Mouse (Mus musculus) heart, postnatal 14 days (tissue): Measurements from ENCODE around the gene Ugt1a1. TPM values are rescaled to one million over a fixed set of nuclear protein-coding genes. Genes with fewer than 3 reads are reported as not detected.

ENCODE experiments used
- DNase-seq, 2 experiments: peaks; one replicate each; pipeline ENCODE4 v3.0.0; 2021 to 2022
- intact Hi-C: fragments of 180-260 bp; cut with DNase I; formaldehyde crosslinking; loops from one replicate; pipeline ENCODE4 v1.15.1; 2025
- total RNA-seq, 2 experiments: library from RNA; stranded (reverse); gene quantifications; 2 replicates each; pipeline ENCODE4 v1.2.3; 2021

Ugt1a1 gene
- total RNA-seq, 2 experiments from 2014 or later: not detected

GRCm38 (mm10) chr1:88255466-88255857, 43.7 kb downstream of the Ugt1a1 start:
- no peak for DNase-seq

GRCm38 (mm10) chr1:88255989-88256754, 44.4 kb downstream of the Ugt1a1 start:
- intact Hi-C loops: no loop called here
- no peak for DNase-seq

More at GRCm38 (mm10) chr1:88255466-88255857, 43.7 kb downstream of the Ugt1a1 start:
- intact Hi-C loops: no loop called here

GRCm38 (mm10) chr1:88256886-88257663, 45.3 kb downstream of the Ugt1a1 start:
- no peak for DNase-seq
- intact Hi-C loops: no loop called here

GRCm38 (mm10) chr1:88257681-88258080, 45.9 kb downstream of the Ugt1a1 start:
- intact Hi-C loops: no loop called here
- DNase-seq: no peak

GRCm38 (mm10) chr1:88258361-88258760, 46.6 kb downstream of the Ugt1a1 start:
- DNase-seq: no peak
- intact Hi-C loops: no loop called here

- peak in 1 of 2 experiments; percentile 57 for DNase-seq
- intact Hi-C loops: no loop called here
Measured at GRCm38 (mm10) chr1:88258881-88259642, 47.3 kb downstream of the Ugt1a1 start.

- DNase-seq: no peak
- intact Hi-C loops: no loop called here
Measured at GRCm38 (mm10) chr1:88259643-88260024, 47.9 kb downstream of the Ugt1a1 start.

GRCm38 (mm10) chr1:88260114-88260513, 48.4 kb downstream of the Ugt1a1 start:
- DNase-seq: peak; percentile 54 to 61

GRCm38 (mm10) chr1:88260604-88261377, 49.0 kb downstream of the Ugt1a1 start:
- DNase-seq: no peak
- intact Hi-C loops: no loop called here

More at GRCm38 (mm10) chr1:88260114-88260513, 48.4 kb downstream of the Ugt1a1 start:
- intact Hi-C loops: no loop called here

- DNase-seq: no peak
Measured at GRCm38 (mm10) chr1:88261706-88262105, 49.9 kb downstream of the Ugt1a1 start.

GRCm38 (mm10) chr1:88262255-88262654, 50.5 kb downstream of the Ugt1a1 start:
- DNase-seq: peak in 1 of 2 experiments; percentile 64
- intact Hi-C loops: no loop called here

More at GRCm38 (mm10) chr1:88261706-88262105, 49.9 kb downstream of the Ugt1a1 start:
- intact Hi-C loops: no loop called here

- DNase-seq: no peak
- intact Hi-C loops: no loop called here
Measured at GRCm38 (mm10) chr1:88262961-88263360, 51.2 kb downstream of the Ugt1a1 start.

GRCm38 (mm10) chr1:88263778-88264177, 52.0 kb downstream of the Ugt1a1 start:
- DNase-seq: no peak
- intact Hi-C loops: no loop called here

- intact Hi-C loops: no loop called here
- no peak for DNase-seq
Measured at GRCm38 (mm10) chr1:88264237-88264868, 52.6 kb downstream of the Ugt1a1 start.

GRCm38 (mm10) chr1:88264869-88265240, 53.1 kb downstream of the Ugt1a1 start:
- no peak for DNase-seq
- intact Hi-C loops: no loop called here

GRCm38 (mm10) chr1:88266123-88266522, 54.4 kb downstream of the Ugt1a1 start:
- intact Hi-C loops: no loop called here
- DNase-seq: no peak

- DNase-seq: no peak
- intact Hi-C loops: no loop called here
Measured at GRCm38 (mm10) chr1:88267489-88267888, 55.7 kb downstream of the Ugt1a1 start.

- DNase-seq: no peak
- intact Hi-C loops: no loop called here
Measured at GRCm38 (mm10) chr1:88268070-88268469, 56.3 kb downstream of the Ugt1a1 start.
